Mouse (Mus musculus): ENCODE measurements around the gene Vmn1r65. TPM values are rescaled to one million over a fixed set of nuclear protein-coding genes. Genes with fewer than 3 reads are reported as not detected.
"Not testable (repeated sequence)": the region's sequence is repeated elsewhere in the genome, so short reads cannot be mapped to it uniquely, and the experiment has no call there.

The Vmn1r65 gene
- total RNA-seq (2015): not detected in 2 replicates
- total RNA-seq (2017): not detected in 2 replicates

- no peak for ATAC-seq (replicated peaks; ENCODE audit: poor library complexity)
Measured at GRCm38 (mm10) chr7:6010910-6011309, at the start of gene Vmn1r65. Gene Vmn1r65, minus strand, starts transcription at chr7:6011010.

DNA sequence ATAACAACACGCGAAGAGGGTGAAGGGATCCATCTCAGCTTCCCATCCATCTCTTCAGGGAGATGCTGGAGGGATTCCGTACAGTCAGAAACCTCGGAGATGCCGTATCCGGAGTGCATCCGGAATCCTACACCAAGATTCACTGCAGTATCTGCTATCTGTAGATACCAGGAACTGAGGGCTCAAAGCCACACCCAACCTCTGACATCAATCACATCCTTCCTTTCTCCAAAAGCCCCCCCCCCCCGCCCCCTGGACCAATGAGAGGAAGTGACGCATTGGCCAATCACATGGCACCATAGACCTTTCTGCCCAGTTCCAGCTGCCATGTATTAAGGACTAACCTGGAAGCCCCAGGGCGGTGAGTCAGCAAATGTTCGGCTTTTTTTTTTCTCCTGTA is 34.1 kb upstream of the Vmn1r65 start, which contains the start of gene Nlrp4c:
Nlrp4c (plus strand) TSS at position 301 of the 400 bp plus-strand sequence.
- no peak for ATAC-seq (replicated peaks; ENCODE audit: poor library complexity)

DNA sequence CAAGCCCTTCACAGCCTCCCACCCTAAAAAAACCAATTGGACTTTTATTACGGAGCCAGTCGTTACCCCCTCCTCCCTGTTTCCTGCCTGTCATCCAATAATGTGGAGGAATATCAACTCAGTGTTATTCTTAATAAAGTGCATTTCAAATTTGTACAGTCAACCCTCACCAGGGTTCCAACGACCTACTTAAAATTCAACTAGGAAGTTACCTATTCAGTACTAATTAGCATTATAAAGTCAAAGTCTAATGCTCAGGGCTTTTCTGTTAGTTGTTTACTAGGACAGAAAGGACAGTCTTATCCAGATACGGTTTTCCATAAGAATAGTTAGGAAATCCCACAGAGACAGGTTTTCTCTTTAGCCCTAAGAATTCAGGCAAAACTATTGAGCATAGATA is 28.4 kb downstream of the Vmn1r65 start:
- not testable (repeated sequence) for ATAC-seq (replicated peaks; ENCODE audit: poor library complexity)

GRCm38 (mm10) chr7:5972546-5972945 is 38.3 kb downstream of the Vmn1r65 start:
- not testable (repeated sequence) for ATAC-seq (replicated peaks; ENCODE audit: poor library complexity)

Other genes starting within 250 kb of the Vmn1r65 start
- gene Vmn1r63, start 205.6 kb downstream of the Vmn1r65 start, total RNA-seq (2015): not detected in 2 replicates
- gene Vmn1r63, start 205.6 kb downstream of the Vmn1r65 start, total RNA-seq (2017): not detected in 2 replicates
- not detected in 2 replicates for gene Vmn1r64, start 126.5 kb downstream of the Vmn1r65 start, total RNA-seq (2015)
- not detected in 2 replicates for gene Vmn1r64, start 126.5 kb downstream of the Vmn1r65 start, total RNA-seq (2017)
- gene Nlrp4c, start 34.2 kb upstream of the Vmn1r65 start, total RNA-seq (2015): not detected in 2 replicates
- gene Nlrp4c, start 34.2 kb upstream of the Vmn1r65 start, total RNA-seq (2017): not detected in 2 replicates
- 14.3 and 17.8 TPM in 2 replicates for gene Zfp787, start 145.0 kb upstream of the Vmn1r65 start, total RNA-seq (2015)
- gene Zfp787, start 145.0 kb upstream of the Vmn1r65 start, total RNA-seq (2017): 20.4 and 24.8 TPM in 2 replicates
- gene Zfp444, start 161.2 kb upstream of the Vmn1r65 start, total RNA-seq (2015): 4.1 and 6.2 TPM in 2 replicates
- 16.4 and 20.9 TPM in 2 replicates for gene Zfp444, start 161.2 kb upstream of the Vmn1r65 start, total RNA-seq (2017)
- gene Galp, start 186.1 kb upstream of the Vmn1r65 start, total RNA-seq (2015): not detected in 2 replicates
- not detected in 2 replicates for gene Galp, start 186.1 kb upstream of the Vmn1r65 start, total RNA-seq (2017)
- not detected in 2 replicates for gene Zscan5b, start 211.3 kb upstream of the Vmn1r65 start, total RNA-seq (2015)
- gene Zscan5b, start 211.3 kb upstream of the Vmn1r65 start, total RNA-seq (2017): not detected in 2 replicates
- gene Epp13, start 241.7 kb upstream of the Vmn1r65 start, total RNA-seq (2015): not detected in 2 replicates
- gene Epp13, start 241.7 kb upstream of the Vmn1r65 start, total RNA-seq (2017): not detected in 2 replicates

All from megakaryocyte progenitor cell, adult 5-6 weeks (primary cell).